Mouse (Mus musculus): ENCODE data around the gene Trmt10b. TPM values are rescaled to one million over a fixed set of nuclear protein-coding genes. Genes with fewer than 3 reads are reported as not detected.

The Trmt10b gene
- 22.8 TPM for polyA plus RNA-seq (2017; shearing (Covaris generic))

DNA sequence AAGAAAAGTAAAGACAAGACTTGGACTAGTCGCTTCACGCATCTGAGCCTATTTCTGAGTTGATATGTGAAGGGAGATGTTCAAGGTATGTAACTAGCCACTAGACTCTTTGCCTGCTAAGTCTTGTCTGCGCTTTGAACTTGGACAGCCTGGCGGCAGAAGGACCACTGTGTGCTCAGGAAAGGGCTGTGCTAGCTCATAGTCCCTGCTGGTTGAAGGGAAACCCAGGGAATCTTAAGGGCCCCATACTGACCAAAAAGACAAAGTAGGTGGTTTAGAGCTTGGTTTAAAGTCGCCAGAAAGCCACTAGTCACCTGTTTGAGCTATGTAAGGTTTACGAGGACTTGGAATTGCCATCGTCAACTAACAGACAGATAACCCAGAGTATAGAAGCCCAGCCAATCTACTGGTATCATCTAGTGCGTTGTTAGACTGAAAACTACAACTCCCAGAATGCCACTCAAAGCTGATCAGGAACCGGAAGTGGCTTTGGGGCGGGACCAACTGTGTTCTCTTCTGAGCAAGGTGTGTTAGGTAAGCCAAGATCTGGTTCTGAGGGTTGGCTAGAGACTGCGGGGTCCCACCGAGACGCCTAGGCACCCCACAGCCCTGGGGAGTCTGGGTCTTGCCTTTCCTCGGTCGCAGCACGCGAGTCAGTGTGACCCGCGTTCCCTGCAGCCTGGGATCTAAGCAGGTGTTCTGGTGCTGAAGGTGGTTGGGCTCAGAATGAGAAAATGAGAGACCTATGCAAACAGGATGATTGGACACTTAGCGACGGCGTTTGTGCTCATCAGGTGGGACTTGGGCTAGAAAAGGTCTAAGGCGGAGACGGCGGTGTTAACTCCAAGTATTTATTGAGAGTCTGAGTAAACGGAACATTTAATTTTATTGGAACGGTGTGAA is at the start of gene Trmt10b:
Gene Trmt10b, plus strand, starts transcription at position 466 of the 903 bp plus-strand sequence.

DNA sequence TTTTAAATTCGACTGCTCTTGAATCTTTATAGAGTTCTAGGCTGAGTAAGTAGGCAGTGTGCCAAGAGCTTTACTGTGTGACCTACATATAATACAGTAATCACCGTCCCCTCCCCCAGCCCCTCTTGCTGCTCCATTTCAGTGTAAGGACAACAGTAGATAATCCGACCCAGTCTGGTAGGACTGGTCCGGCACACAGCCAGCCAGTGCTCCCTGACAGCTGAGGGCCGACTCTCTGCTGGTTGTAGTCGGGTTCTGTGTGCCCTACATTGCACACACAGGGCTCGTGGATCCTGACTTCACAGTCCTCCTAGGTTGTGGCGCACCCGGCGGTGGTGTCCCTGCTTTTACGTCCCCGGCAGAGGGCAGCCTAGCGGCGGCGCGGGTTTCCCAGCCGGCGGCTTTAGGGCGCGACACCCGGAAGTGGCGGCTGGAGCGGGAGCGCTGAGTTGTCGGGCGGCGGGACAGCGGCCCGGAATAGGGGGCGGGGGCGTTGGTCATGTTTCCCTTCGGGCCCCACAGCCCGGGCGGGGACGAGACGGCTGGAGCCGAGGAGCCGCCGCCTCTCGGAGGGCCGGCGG is 44.8 kb downstream of the Trmt10b start, which contains the start of gene Dcaf10:
Gene Dcaf10, plus strand, starts transcription at position 433 of the 581 bp plus-strand sequence.

DNA sequence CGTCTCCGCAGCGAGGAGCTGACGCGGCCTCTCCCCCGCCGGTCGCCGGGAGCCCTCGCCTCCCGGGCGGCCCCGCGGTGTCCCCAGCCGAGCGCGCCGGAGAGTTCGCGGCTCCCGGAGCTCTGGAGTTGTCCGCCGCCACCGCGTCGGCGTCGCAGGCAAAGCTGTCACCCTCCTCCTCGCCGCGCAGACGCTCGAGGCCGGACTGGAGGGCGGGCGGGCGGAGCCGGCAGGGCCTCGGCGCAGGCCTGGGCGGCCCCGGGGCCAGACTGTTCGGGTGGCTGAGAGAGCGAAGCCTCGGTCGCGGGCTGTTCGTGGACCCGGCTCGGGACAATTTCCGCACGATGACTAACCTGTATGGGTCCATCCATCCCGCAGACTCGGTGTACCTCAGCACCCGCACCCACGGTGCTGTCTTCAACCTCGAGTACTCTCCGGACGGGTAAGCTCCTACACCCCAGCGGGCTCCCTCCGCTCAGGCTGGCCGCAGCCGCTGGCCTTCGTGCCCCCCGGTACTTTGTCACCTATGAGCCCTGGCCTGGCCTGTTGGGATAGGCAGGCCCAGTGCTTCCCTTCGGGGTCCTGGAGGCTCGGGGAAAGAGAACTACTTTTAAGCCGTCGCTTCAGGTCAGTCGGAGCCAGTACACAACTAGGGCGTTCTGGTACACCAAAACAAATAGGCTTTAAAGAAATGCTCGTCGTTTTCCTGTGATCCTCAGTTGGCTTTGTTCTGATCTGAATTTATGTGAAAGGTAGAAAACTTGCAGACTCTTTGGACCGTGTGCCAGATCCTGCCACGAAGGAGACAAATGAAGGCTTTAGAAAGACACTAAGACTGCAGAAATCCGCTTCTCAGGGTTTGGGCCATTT is 45.6 kb downstream of the Trmt10b start, which contains the start of gene Exosc3:
Gene Exosc3, minus strand, starts transcription at position 447 of the 870 bp plus-strand sequence.

Other genes with a start within 250 kb of the Trmt10b start
- 2.7 TPM for gene Fbxo10, start 212.5 kb upstream of the Trmt10b start, polyA plus RNA-seq (2017; shearing (Covaris generic))
- 165 TPM for gene Tomm5, start 189.0 kb upstream of the Trmt10b start, polyA plus RNA-seq (2017; shearing (Covaris generic))
- not detected for gene Frmpd1, start 112.3 kb upstream of the Trmt10b start, polyA plus RNA-seq (2017; shearing (Covaris generic))
- gene Dcaf10, start 45.0 kb downstream of the Trmt10b start, polyA plus RNA-seq (2017; shearing (Covaris generic)): 2.9 TPM
- gene Exosc3, start 45.6 kb downstream of the Trmt10b start, polyA plus RNA-seq (2017; shearing (Covaris generic)): 117 TPM
- gene Slc25a51, start 111.6 kb downstream of the Trmt10b start, polyA plus RNA-seq (2017; shearing (Covaris generic)): 29.9 TPM
- gene Shb, start 235.3 kb downstream of the Trmt10b start, polyA plus RNA-seq (2017; shearing (Covaris generic)): not detected